ENCODE assay signal across 19 mouse cellular contexts in the genomic region with DNA sequence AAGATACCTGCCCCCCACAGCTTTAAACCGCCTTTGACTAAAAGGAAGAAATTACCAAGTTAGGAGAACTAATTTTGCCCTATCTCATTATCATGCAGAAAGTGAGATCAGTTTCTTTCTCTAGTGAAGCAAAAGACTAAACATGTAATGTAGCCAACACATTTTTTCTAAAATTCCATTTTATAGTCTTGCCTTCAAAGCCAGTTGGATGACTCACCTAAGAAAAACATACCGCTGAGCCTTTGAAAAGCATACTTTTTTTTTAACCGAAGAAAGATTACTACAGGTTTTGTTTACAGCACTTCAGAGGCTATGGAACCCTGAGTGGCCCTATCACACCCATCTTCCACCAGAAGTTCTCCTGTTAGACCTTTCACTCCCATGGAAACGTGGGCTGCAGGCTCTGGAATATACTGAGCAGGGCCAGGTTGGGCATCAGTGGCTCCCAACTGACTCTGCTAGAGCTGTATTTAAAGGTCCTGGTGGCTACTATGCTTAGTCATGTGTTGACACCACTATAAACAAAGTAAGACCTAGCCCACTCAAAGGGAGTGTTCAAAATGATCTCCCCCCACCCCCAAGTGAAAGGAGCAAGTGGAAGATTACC. TPM values are rescaled to one million over a fixed set of nuclear protein-coding genes. Genes with fewer than 3 reads are reported as not detected.
DNase-seq lines count a peak whose midpoint lies in the region; ATAC-seq and TF ChIP-seq lines count a peak whose summit lies in the region.
"Had no signal": no experiment of that assay in that cellular context is flagged by ENCODE, and none has a peak within 500 bp of the region (broad histone marks: within the 10 kb centered on the region; RNA-seq: fewer than 3 reads in every experiment).

No protein-coding gene starts in this region.

- H3K36me3 ChIP-seq in liver, postnatal 0 days (replicated peaks; ENCODE audit: insufficient read depth, low read length) = no peaks in the 10 kb centered on the region
- H3K36me3 ChIP-seq: limb, embryonic 10.5 days; midbrain, embryonic 10.5 days; neural tube, embryonic 12.5 days had no signal

- H3K27me3 ChIP-seq in liver, postnatal 0 days (ENCODE audit: insufficient read depth, low read length) = no peaks in the 10 kb centered on the region
- H3K27me3 ChIP-seq: forebrain, embryonic 13.5 days; neural tube, embryonic 12.5 days had no signal

- H3K9ac ChIP-seq in liver, postnatal 0 days (replicated peaks) = no peak overlapping the region
- H3K9ac ChIP-seq: forebrain, embryonic 13.5 days; neural tube, embryonic 12.5 days had no signal

- 74% methylated on average over 4 of the region's 4 CpGs for WGBS in liver, postnatal 0 days (ENCODE audit: insufficient replicate concordance)

- H3K4me1 ChIP-seq in liver, postnatal 0 days (ENCODE audit: insufficient read depth) = no peaks in the 10 kb centered on the region
- H3K4me1 ChIP-seq: forebrain, embryonic 13.5 days; neural tube, embryonic 12.5 days had no signal

- TF ChIP-seq EP300 in liver, postnatal 0 days (IDR thresholded peaks at IDR 0.05; ENCODE audit: low read depth) = no peak

- TF ChIP-seq CTCF in liver, postnatal 0 days (IDR thresholded peaks at IDR 0.05; ENCODE audit: low read depth) = no peak

- H3K4me3 ChIP-seq in liver, postnatal 0 days (ENCODE audit: low read depth, low read length) = no peak overlapping the region
- H3K4me3 ChIP-seq: erythroblast, embryonic 14.5 days; forebrain, embryonic 13.5 days; limb, embryonic 10.5 days; midbrain, embryonic 10.5 days; neural tube, embryonic 12.5 days had no signal

- H3K27ac ChIP-seq in liver, postnatal 0 days (ENCODE audit: low read depth) = no peak overlapping the region
- H3K27ac ChIP-seq: forebrain, embryonic 13.5 days; limb, embryonic 10.5 days; midbrain, embryonic 10.5 days; neural tube, embryonic 12.5 days had no signal

- H3K4me2 ChIP-seq in liver, postnatal 0 days (ENCODE audit: low read depth, low read length) = no peak overlapping the region
- H3K4me2 ChIP-seq: forebrain, embryonic 13.5 days; neural tube, embryonic 12.5 days had no signal

- peak; percentile 37 for ATAC-seq in inflammation-experienced regulatory T-cells, adult 6 months
- no peak for ATAC-seq in liver, postnatal 0 days
- no peak for ATAC-seq in megakaryocyte progenitor cell, adult 5-6 weeks (replicated peaks; ENCODE audit: poor library complexity)
- ATAC-seq: forebrain, embryonic 13.5 days had no signal

- peak; percentile 39 for DNase-seq in 3134 (ENCODE audit: extremely low read depth, insufficient read length, low spot score)
- DNase-seq in 3T3-L1 (ENCODE audit: low read depth, low spot score) = peak; percentile 63
- DNase-seq in NIH3T3 (ENCODE audit: low read depth) = peak; percentile 32
- DNase-seq in liver, postnatal 0 days = no peak
- DNase-seq in spleen, postnatal 36 days (ENCODE audit: low spot score in 2 of 2) = no peak
- DNase-seq: adrenal gland, postnatal 36 days; cerebellum, adult 9-10 months; gastrocnemius, postnatal 14 days; lung, adult 18-20 months; lung, postnatal 36 days; right cerebral cortex, adult 18-20 months; thymus, postnatal 14 days had no signal

- no peaks in the 10 kb centered on the region for H3K9me3 ChIP-seq in liver, postnatal 0 days (ENCODE audit: low read length)
- H3K9me3 ChIP-seq: forebrain, embryonic 13.5 days; limb, embryonic 10.5 days; midbrain, embryonic 10.5 days; neural tube, embryonic 12.5 days had no signal

RNA-seq across cellular contexts. Expression of a gene that starts 22.0 kb away (rescaled TPM):
- polyA plus RNA-seq in inflammation-experienced regulatory T-cells, adult 6 months (2017; shearing (Covaris generic)) = 100 to 1,000 TPM; 141 to 154 (median 148) TPM
- 3.7 and 4.9 TPM in 2 replicates for polyA plus RNA-seq in liver, postnatal 0 days (2015; fragmentation: Nextera tagmentation; extraction: Ambion mirVana)
- total RNA-seq in megakaryocyte progenitor cell, adult 5-6 weeks (2015) = 45.2 and 49.0 TPM in 2 replicates
- 98.1 and 99.4 TPM in 2 replicates for total RNA-seq in megakaryocyte progenitor cell, adult 5-6 weeks (2017)

Comparison
In these comparisons a context has a peak if more than half of its experiments do, and no peak if none do; other contexts are left out.
1. DNase-seq: peak in 3134 (single experiment), 3T3-L1 (single experiment) and NIH3T3 (single experiment); none in liver, postnatal 0 days (single experiment) and spleen, postnatal 36 days (0 of 2).
2. RNA of a gene that starts 22.0 kb away (polyA plus RNA-seq): 141 to 154 TPM in inflammation-experienced regulatory T-cells, adult 6 months; 3.7 to 4.9 TPM in liver, postnatal 0 days; every median in the first group is over 10 times any median in the second.